Mouse (Mus musculus): ENCODE results near the gene Gm7544. TPM values are rescaled to one million over a fixed set of nuclear protein-coding genes. Genes with fewer than 3 reads are reported as not detected.
"Not testable (repeated sequence)": the region's sequence is repeated elsewhere in the genome, so short reads cannot be mapped to it uniquely, and the experiment has no call there.

Gene Gm7544
- total RNA-seq, 2 experiments from 2014 or later = not detected

- ATAC-seq (replicated peaks; ENCODE audit: low FRiP score, poor library complexity, severe bottlenecking) = not testable (repeated sequence)
Observed at GRCm38 (mm10) chr1:82931326-82931725, 24.5 kb downstream of the Gm7544 start, which contains the start of gene Gm6217. TSS of gene Gm6217 (minus strand) at chr1:82931399.

- ATAC-seq (replicated peaks; ENCODE audit: low FRiP score, poor library complexity, severe bottlenecking) = not testable (repeated sequence)
Observed at GRCm38 (mm10) chr1:82930558-82930957, 25.3 kb downstream of the Gm7544 start.

GRCm38 (mm10) chr1:82924650-82925049, 31.2 kb downstream of the Gm7544 start, which contains the start of gene A030014E15Rik:
TSS of gene A030014E15Rik (plus strand) at chr1:82924917.
- no peak for ATAC-seq (replicated peaks; ENCODE audit: low FRiP score, poor library complexity, severe bottlenecking)

DNA sequence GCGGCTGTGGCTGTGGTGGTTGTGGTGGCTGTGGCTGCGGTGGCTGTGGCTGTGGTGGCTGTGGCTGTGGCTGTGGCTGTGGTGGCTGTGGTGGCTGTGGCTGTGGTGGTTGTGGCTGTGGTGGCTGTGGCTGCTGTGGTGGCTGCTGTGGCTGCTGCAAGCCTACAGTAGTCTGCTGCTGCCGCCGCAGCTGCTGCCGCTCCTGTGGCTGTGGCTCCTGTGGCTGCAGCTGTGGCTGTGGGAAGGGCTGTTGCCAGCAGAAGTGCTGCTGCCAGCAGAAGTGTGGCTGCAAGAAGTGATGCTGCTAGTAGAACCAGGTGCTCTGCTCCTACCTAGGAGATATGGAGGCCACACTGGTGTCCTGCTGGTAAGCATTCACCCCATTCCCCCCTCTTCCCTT, 42.4 kb downstream of the Gm7544 start:
- not testable (repeated sequence) for ATAC-seq (replicated peaks; ENCODE audit: low FRiP score, poor library complexity, severe bottlenecking)

DNA sequence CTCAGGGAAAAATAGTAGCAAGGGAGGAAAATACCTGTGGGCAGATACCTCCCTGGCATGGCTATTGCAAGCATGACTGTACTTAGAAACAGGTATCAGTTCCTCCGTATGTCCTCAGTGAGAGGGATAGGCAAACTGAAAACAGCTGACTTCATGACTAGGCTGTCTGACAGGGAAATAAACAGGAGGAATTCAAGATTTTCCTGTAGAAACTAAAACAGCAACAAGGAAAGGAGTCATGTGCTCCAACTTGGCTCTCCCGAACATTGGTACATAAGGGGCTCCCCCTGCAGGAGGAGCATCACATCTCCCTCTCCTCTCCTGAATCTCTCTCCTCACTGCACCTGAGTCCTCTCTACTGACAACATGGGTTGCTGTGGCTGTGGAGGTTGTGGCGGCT, 42.8 kb downstream of the Gm7544 start, which contains the start of gene A030005L19Rik:
TSS of gene A030005L19Rik (plus strand) at position 301 of the 400 bp plus-strand sequence.
- no peak for ATAC-seq (replicated peaks; ENCODE audit: low FRiP score, poor library complexity, severe bottlenecking)

- ATAC-seq (replicated peaks; ENCODE audit: low FRiP score, poor library complexity, severe bottlenecking) = no peak
Observed at GRCm38 (mm10) chr1:82905886-82906285, 49.9 kb downstream of the Gm7544 start.

Other genes with a start within 250 kb of the Gm7544 start
- 270 and 279 TPM in 2 replicates for gene Mff, start 231.1 kb downstream of the Gm7544 start, total RNA-seq (2015; ENCODE audit: low replicate concordance)
- 328 and 353 TPM in 2 replicates for gene Mff, start 231.1 kb downstream of the Gm7544 start, total RNA-seq (2017; ENCODE audit: low replicate concordance)
- not detected in 2 replicates for gene Tm4sf20, start 187.6 kb downstream of the Gm7544 start, total RNA-seq (2015; ENCODE audit: low replicate concordance)
- gene Tm4sf20, start 187.6 kb downstream of the Gm7544 start, total RNA-seq (2017; ENCODE audit: low replicate concordance) = not detected in 2 replicates
- gene Gm47791, start 184.8 kb downstream of the Gm7544 start, total RNA-seq (2015; ENCODE audit: low replicate concordance) = not detected in 2 replicates
- gene Gm47791, start 184.8 kb downstream of the Gm7544 start, total RNA-seq (2017; ENCODE audit: low replicate concordance) = not detected in 2 replicates
- gene Agfg1, start 116.5 kb downstream of the Gm7544 start, total RNA-seq (2015; ENCODE audit: low replicate concordance) = 19.9 and 20.0 TPM in 2 replicates
- 13.4 and 20.8 TPM in 2 replicates for gene Agfg1, start 116.5 kb downstream of the Gm7544 start, total RNA-seq (2017; ENCODE audit: low replicate concordance)
- 1.3 TPM in 1 of 2 replicates, not detected in the other for gene A030005L19Rik, start 42.7 kb downstream of the Gm7544 start, total RNA-seq (2015; ENCODE audit: low replicate concordance)
- not detected in 2 replicates for gene A030005L19Rik, start 42.7 kb downstream of the Gm7544 start, total RNA-seq (2017; ENCODE audit: low replicate concordance)
- not detected in 2 replicates for gene A030014E15Rik, start 31.1 kb downstream of the Gm7544 start, total RNA-seq (2015; ENCODE audit: low replicate concordance)
- not detected in 2 replicates for gene A030014E15Rik, start 31.1 kb downstream of the Gm7544 start, total RNA-seq (2017; ENCODE audit: low replicate concordance)
- not detected in 2 replicates for gene Gm6217, start 24.6 kb downstream of the Gm7544 start, total RNA-seq (2015; ENCODE audit: low replicate concordance)
- gene Gm6217, start 24.6 kb downstream of the Gm7544 start, total RNA-seq (2017; ENCODE audit: low replicate concordance) = not detected in 2 replicates
- gene A030003K21Rik, start 12.6 kb downstream of the Gm7544 start, total RNA-seq (2015; ENCODE audit: low replicate concordance) = not detected in 2 replicates
- gene A030003K21Rik, start 12.6 kb downstream of the Gm7544 start, total RNA-seq (2017; ENCODE audit: low replicate concordance) = not detected in 2 replicates
- not detected in 2 replicates for gene Gm47955, start 4.3 kb upstream of the Gm7544 start, total RNA-seq (2015; ENCODE audit: low replicate concordance)
- gene Gm47955, start 4.3 kb upstream of the Gm7544 start, total RNA-seq (2017; ENCODE audit: low replicate concordance) = not detected in 2 replicates
- not detected in 2 replicates for gene Gm47959, start 44.5 kb upstream of the Gm7544 start, total RNA-seq (2015; ENCODE audit: low replicate concordance)
- gene Gm47959, start 44.5 kb upstream of the Gm7544 start, total RNA-seq (2017; ENCODE audit: low replicate concordance) = not detected in 2 replicates
- not detected in 2 replicates for gene Slc19a3, start 82.4 kb upstream of the Gm7544 start, total RNA-seq (2015; ENCODE audit: low replicate concordance)
- not detected in 2 replicates for gene Slc19a3, start 82.4 kb upstream of the Gm7544 start, total RNA-seq (2017; ENCODE audit: low replicate concordance)
- gene Krtap28-10, start 86.5 kb upstream of the Gm7544 start, total RNA-seq (2015; ENCODE audit: low replicate concordance) = not detected in 2 replicates
- gene Krtap28-10, start 86.5 kb upstream of the Gm7544 start, total RNA-seq (2017; ENCODE audit: low replicate concordance) = not detected in 2 replicates
- gene Gm47969, start 88.9 kb upstream of the Gm7544 start, total RNA-seq (2015; ENCODE audit: low replicate concordance) = not detected in 2 replicates
- gene Gm47969, start 88.9 kb upstream of the Gm7544 start, total RNA-seq (2017; ENCODE audit: low replicate concordance) = not detected in 2 replicates
- not detected in 2 replicates for gene A030005K14Rik, start 103.4 kb upstream of the Gm7544 start, total RNA-seq (2015; ENCODE audit: low replicate concordance)
- not detected in 2 replicates for gene A030005K14Rik, start 103.4 kb upstream of the Gm7544 start, total RNA-seq (2017; ENCODE audit: low replicate concordance)
- gene Krtap28-13, start 104.9 kb upstream of the Gm7544 start, total RNA-seq (2015; ENCODE audit: low replicate concordance) = not detected in 2 replicates
- not detected in 2 replicates for gene Krtap28-13, start 104.9 kb upstream of the Gm7544 start, total RNA-seq (2017; ENCODE audit: low replicate concordance)
- not detected in 2 replicates for gene Ccl20, start 160.8 kb upstream of the Gm7544 start, total RNA-seq (2015; ENCODE audit: low replicate concordance)
- not detected in 2 replicates for gene Ccl20, start 160.8 kb upstream of the Gm7544 start, total RNA-seq (2017; ENCODE audit: low replicate concordance)
- gene Daw1, start 203.7 kb upstream of the Gm7544 start, total RNA-seq (2015; ENCODE audit: low replicate concordance) = not detected in 2 replicates
- gene Daw1, start 203.7 kb upstream of the Gm7544 start, total RNA-seq (2017; ENCODE audit: low replicate concordance) = not detected in 2 replicates